Mouse (Mus musculus): ENCODE results near the gene Rplp1. TPM values are rescaled to one million over a fixed set of nuclear protein-coding genes. Genes with fewer than 3 reads are reported as not detected.

Gene Rplp1
- total RNA-seq, 2 experiments from 2014 or later: 1,412 to 1,619 TPM

GRCm38 (mm10) chr9:61882179-61882578 lies 32.2 kb downstream of the Rplp1 start:
- no peak for DNase-seq
- intact Hi-C loops (cut with DNase I): no loop called here

- DNase-seq: peak; percentile 51 to 69
- intact Hi-C loops (cut with DNase I): loop anchor here (5.0 kb wide), 1 partner anchor 982 kb away; no protein-coding TSS in a partner anchor
Observed at GRCm38 (mm10) chr9:61878889-61879288, 35.5 kb downstream of the Rplp1 start.

- intact Hi-C loops (cut with DNase I): loop anchor here (5.0 kb wide), 1 partner anchor 980 kb away; no protein-coding TSS in a partner anchor
- no peak for DNase-seq
Observed at GRCm38 (mm10) chr9:61877373-61878112, 36.8 kb downstream of the Rplp1 start.

GRCm38 (mm10) chr9:61873325-61873724 lies 41.0 kb downstream of the Rplp1 start:
- DNase-seq: no peak
- intact Hi-C loops (cut with DNase I): no loop called here

- DNase-seq: no peak
- intact Hi-C loops (cut with DNase I): no loop called here
Observed at GRCm38 (mm10) chr9:61872246-61872941, 41.9 kb downstream of the Rplp1 start.

- no peak for DNase-seq
- intact Hi-C loops (cut with DNase I): no loop called here
Observed at GRCm38 (mm10) chr9:61871839-61872238, 42.5 kb downstream of the Rplp1 start.

- intact Hi-C loops (cut with DNase I): no loop called here
- no peak for DNase-seq
Observed at GRCm38 (mm10) chr9:61867659-61868058, 46.7 kb downstream of the Rplp1 start.

Other genes starting within 250 kb of the Rplp1 start
- gene Kif23, start 32.2 kb upstream of the Rplp1 start, total RNA-seq (2021): 1 to 10 TPM; 1.7 to 2.4 TPM
- gene Paqr5, start 112.3 kb upstream of the Rplp1 start, total RNA-seq (2021): not detected
- 10 to 100 TPM; 11.7 TPM for gene Glce, start 208.1 kb upstream of the Rplp1 start, total RNA-seq (2021)